Mouse (Mus musculus) MEL (cell line): Measurements from ENCODE around the gene Sdsl.

Source experiments
- CHD1 ChIP-seq: IDR thresholded peaks from 2 replicates; pipeline ENCODE4 v1.6.1; 2012; ENCODE audit warnings: low read depth, mild to moderate bottlenecking, inconsistent platforms, low read length, improper control_type of control experiment
- CHD2 ChIP-seq: IDR thresholded peaks from 2 replicates; pipeline ENCODE4 v1.6.1; 2011; ENCODE audit warnings: low read length, improper control_type of control experiment
- CTCF ChIP-seq, 3 experiments: IDR thresholded peaks in 2 of 3; conservative IDR thresholded peaks in 1 of 3; 2 replicates each; pipeline ENCODE4 v1.5.1; 2011 to 2012; ENCODE audit warnings: low read length in 3 of 3, low read depth in 2 of 3, mild to moderate bottlenecking in 2 of 3, improper control_type of control experiment in 1 of 3, inconsistent platforms in 1 of 3, mixed read lengths in 1 of 3, moderate library complexity in 1 of 3; ENCODE audit not compliant: control insufficient read depth in 1 of 3, insufficient read depth in 1 of 3, poor library complexity in 1 of 3, severe bottlenecking in 1 of 3
- E2F4 ChIP-seq: IDR thresholded peaks from 2 replicates; pipeline ENCODE4 v1.6.1; 2011; ENCODE audit warnings: low read depth, low read length, improper control_type of control experiment, borderline replicate concordance
- GATA1 ChIP-seq: IDR thresholded peaks from 2 replicates; pipeline ENCODE4 v1.6.1; 2011; ENCODE audit warnings: low read depth, low read length, improper control_type of control experiment
- JUND ChIP-seq: IDR thresholded peaks from 2 replicates; pipeline ENCODE4 v1.6.1; 2011; ENCODE audit warnings: low read depth, mild to moderate bottlenecking, improper control_type of control experiment, low read length
- MAFK ChIP-seq: IDR thresholded peaks from 2 replicates; pipeline ENCODE4 v1.6.1; 2011; ENCODE audit warnings: low read depth, mild to moderate bottlenecking, low read length, improper control_type of control experiment, borderline replicate concordance
- SMC3 ChIP-seq: IDR thresholded peaks from 2 replicates; pipeline ENCODE4 v1.6.1; 2011; ENCODE audit warnings: low read depth, low read length, improper control_type of control experiment
- TCF12 ChIP-seq: IDR thresholded peaks from 2 replicates; pipeline ENCODE4 v1.6.1; 2014; ENCODE audit warnings: low read depth, mild to moderate bottlenecking, inconsistent platforms, low read length, improper control_type of control experiment, moderate library complexity
- USF2 ChIP-seq, 2 experiments: IDR thresholded peaks; 2 replicates each; pipeline ENCODE4 v1.6.1; 2011 to 2012; ENCODE audit warnings: improper control_type of control experiment in 2 of 2, low read length in 2 of 2, borderline replicate concordance in 1 of 2, inconsistent platforms in 1 of 2, low read depth in 1 of 2, mild to moderate bottlenecking in 1 of 2; ENCODE audit not compliant: insufficient read depth in 1 of 2

GRCm38 (mm10) chr5:120461902-120462301 lies 10.7 kb downstream of the Sdsl start:
- no peak for TF ChIP-seq USF2 (IDR thresholded peaks at IDR 0.05; ENCODE audit: borderline replicate concordance in 1 of 2, insufficient read depth in 1 of 2, low read depth in 1 of 2, low read length in 2 of 2)
- no peak for TF ChIP-seq MAFK
- no peak for TF ChIP-seq CTCF (IDR thresholded peaks at IDR 0.05 in 2 of 3, conservative IDR thresholded peaks at IDR 0.05 in 1 of 3; ENCODE audit: control insufficient read depth in 1 of 3, insufficient read depth in 1 of 3, low read depth in 2 of 3, low read length in 3 of 3, poor library complexity in 1 of 3, severe bottlenecking in 1 of 3)
- TF ChIP-seq CHD2 = no peak
- TF ChIP-seq JUND = no peak
- no peak for TF ChIP-seq E2F4
- no peak for TF ChIP-seq TCF12
- TF ChIP-seq GATA1 = no peak
- TF ChIP-seq CHD1 = no peak
- TF ChIP-seq SMC3 = no peak
